Mouse (Mus musculus) lung, embryonic 14.5 days (tissue): Measurements from ENCODE around the gene Rfc5. TPM values are rescaled to one million over a fixed set of nuclear protein-coding genes. Genes with fewer than 3 reads are reported as not detected.
"Not testable (repeated sequence)": the region's sequence is repeated elsewhere in the genome, so short reads cannot be mapped to it uniquely, and the experiment has no call there.

Experiments
- ATAC-seq: fragments of 200-750 bp; cut with Nextera tagmentation; 2 replicates; pipeline ENCODE4 v1.8.0; 2017; ENCODE audit warnings: mild to moderate bottlenecking, moderate TSS enrichment, moderate library complexity; ENCODE audit not compliant: insufficient read depth
- DNase-seq: peaks from one replicate; pipeline ENCODE4 v3.0.0-alpha.2; 2015
- H3K27ac ChIP-seq: fragments of 300-500 bp; sonication (generic); 2 replicates; pipeline ENCODE4 v1.5.1; 2014; ENCODE audit warnings: low read depth, mild to moderate bottlenecking, moderate library complexity
- H3K27me3 ChIP-seq: fragments of 300-500 bp; sonication (generic); 2 replicates; pipeline ENCODE4 v1.6.1; 2014; ENCODE audit warnings: low read length, control low read depth; ENCODE audit not compliant: insufficient read depth
- H3K36me3 ChIP-seq: fragments of 300-500 bp; sonication (generic); 2 replicates; pipeline ENCODE4 v1.6.1; 2014; ENCODE audit warnings: control low read depth; ENCODE audit not compliant: insufficient read depth
- H3K4me1 ChIP-seq: fragments of 300-500 bp; sonication (generic); 2 replicates; pipeline ENCODE4 v1.6.1; 2014; ENCODE audit warnings: antibody characterized with exemption, control low read depth; ENCODE audit not compliant: insufficient read depth
- H3K4me2 ChIP-seq: fragments of 300-500 bp; sonication (generic); 2 replicates; pipeline ENCODE4 v1.6.1; 2014; ENCODE audit warnings: mild to moderate bottlenecking
- H3K4me3 ChIP-seq: fragments of 300-500 bp; sonication (generic); 2 replicates; pipeline ENCODE4 v1.5.1; 2014; ENCODE audit warnings: low read depth, low read length
- H3K9ac ChIP-seq: fragments of 300-500 bp; sonication (generic); 2 replicates; pipeline ENCODE4 v1.6.1; 2014
- H3K9me3 ChIP-seq: fragments of 300-500 bp; sonication (generic); 2 replicates; pipeline ENCODE4 v1.6.1; 2016; ENCODE audit warnings: low read depth, low read length, control low read depth
- CTCF ChIP-seq: IDR thresholded peaks from 2 replicates; pipeline ENCODE4 v1.5.1; 2016; ENCODE audit warnings: antibody characterized with exemption, low read depth
- WGBS: fragments of 180-500 bp; shearing (Covaris S2); extraction: QIAGEN DNeasy Blood & Tissue Kit; methylation state at CpG from one replicate; pipeline ENCODE4 v1.1.7; 2014; 5-methylcytosine and 5-hydroxymethylcytosine counted together
- polyA plus RNA-seq: library from polyadenylated mRNA; unstranded; fragments of >200 nt; fragmentation: Nextera tagmentation; extraction: Ambion mirVana; gene quantifications from 2 replicates; pipeline ENCODE4 v1.2.1, GENCODE M21; 2014

Rfc5 gene
- polyA plus RNA-seq, 1 experiment from 2014 or later = 145 TPM

DNA sequence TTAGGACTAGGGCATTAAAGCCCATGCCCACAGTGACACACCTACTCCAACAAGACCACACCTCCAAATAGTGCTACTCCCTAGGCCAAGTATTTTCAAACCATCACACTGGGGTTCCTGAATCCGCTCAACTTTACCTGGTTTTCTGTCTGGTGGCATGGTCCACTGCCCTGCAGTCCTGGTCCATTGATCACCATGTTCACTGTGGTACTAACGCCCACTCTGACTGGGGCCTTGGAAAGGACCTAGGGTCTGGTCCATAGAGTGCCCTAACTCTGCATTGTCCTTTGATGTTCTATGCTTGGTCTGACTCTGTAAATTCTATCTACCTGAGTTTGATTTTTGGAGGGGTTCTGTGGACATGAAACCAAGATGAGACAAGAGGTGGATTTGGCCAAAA is 41.0 kb downstream of the Rfc5 start:
- 86% methylated on average over 2 of the region's 2 CpGs for WGBS
- Histone ChIP-seq H3K9me3 (no peaks in the 10 kb centered on the region), H3K4me3 (no peak overlapping the region), H3K9ac (no peak overlapping the region), H3K27ac (no peak overlapping the region), H3K27me3 (no peaks in the 10 kb centered on the region), H3K4me1 (no peaks in the 10 kb centered on the region), H3K36me3 (0 out of 2 replicates have a peak, but pooled peaks cover 6% of the 10 kb centered on the region), H3K4me2 (no peak overlapping the region)
- DNase-seq = no peak
- ATAC-seq = no peak
- TF ChIP-seq CTCF = no peak

DNA sequence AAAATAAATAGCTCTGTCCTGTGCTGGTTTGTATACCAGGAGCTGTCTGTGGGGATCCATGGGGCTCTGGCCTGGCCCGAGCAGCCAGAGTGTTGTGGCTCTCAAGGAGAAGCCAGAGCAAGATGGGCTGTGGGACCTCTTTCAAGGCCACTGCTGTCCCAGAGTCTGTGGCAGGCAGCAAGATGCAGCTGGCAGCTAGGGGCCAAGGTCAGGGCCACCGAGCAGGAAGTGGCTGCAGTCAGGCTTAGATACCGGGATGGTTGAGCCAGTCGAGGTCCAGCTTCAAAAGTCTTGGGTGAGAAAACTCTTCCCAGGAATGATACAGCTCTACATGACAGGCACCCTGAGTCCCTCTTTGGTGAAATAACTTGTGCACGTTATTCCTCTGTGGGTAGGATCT is 41.8 kb downstream of the Rfc5 start:
- Histone ChIP-seq H3K4me1 (no peaks in the 10 kb centered on the region), H3K4me2 (no peak overlapping the region), H3K36me3 (0 out of 2 replicates have a peak, but pooled peaks cover 6% of the 10 kb centered on the region), H3K4me3 (no peak overlapping the region), H3K27ac (no peak overlapping the region), H3K9ac (no peak overlapping the region), H3K9me3 (no peaks in the 10 kb centered on the region), H3K27me3 (no peaks in the 10 kb centered on the region)
- WGBS = 59% methylated on average over 5 of the region's 5 CpGs
- TF ChIP-seq CTCF = no peak
- ATAC-seq (no peak), DNase-seq (no peak)

DNA sequence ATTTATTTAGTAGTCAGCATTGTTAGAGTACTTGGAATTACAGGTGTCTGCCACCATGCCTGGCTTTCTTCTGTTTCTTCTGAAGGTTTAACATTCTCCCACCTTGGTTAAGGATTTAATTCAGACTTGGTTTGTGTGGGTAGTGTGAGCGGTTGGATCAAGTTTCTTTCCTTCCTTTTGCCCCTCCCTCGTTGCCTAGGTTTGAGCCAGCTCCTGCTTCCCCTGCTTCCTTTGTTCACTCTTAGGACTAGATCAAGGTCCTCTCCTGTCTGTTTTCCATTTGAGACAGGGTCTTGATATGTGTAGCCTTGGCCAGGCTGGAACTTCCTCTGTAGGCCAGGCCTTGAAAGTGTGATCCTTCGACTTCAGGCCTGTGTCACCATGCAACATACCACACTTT is 42.6 kb downstream of the Rfc5 start:
- Histone ChIP-seq H3K27ac (no peak overlapping the region), H3K36me3 (0 out of 2 replicates have a peak, but pooled peaks cover 6% of the 10 kb centered on the region), H3K4me1 (no peaks in the 10 kb centered on the region), H3K27me3 (no peaks in the 10 kb centered on the region), H3K4me2 (no peak overlapping the region), H3K9ac (no peak overlapping the region), H3K9me3 (no peaks in the 10 kb centered on the region), H3K4me3 (no peak overlapping the region)
- no peak for TF ChIP-seq CTCF
- 60% methylated on average over 3 of the region's 3 CpGs for WGBS
- no peak for ATAC-seq
- no peak for DNase-seq

DNA sequence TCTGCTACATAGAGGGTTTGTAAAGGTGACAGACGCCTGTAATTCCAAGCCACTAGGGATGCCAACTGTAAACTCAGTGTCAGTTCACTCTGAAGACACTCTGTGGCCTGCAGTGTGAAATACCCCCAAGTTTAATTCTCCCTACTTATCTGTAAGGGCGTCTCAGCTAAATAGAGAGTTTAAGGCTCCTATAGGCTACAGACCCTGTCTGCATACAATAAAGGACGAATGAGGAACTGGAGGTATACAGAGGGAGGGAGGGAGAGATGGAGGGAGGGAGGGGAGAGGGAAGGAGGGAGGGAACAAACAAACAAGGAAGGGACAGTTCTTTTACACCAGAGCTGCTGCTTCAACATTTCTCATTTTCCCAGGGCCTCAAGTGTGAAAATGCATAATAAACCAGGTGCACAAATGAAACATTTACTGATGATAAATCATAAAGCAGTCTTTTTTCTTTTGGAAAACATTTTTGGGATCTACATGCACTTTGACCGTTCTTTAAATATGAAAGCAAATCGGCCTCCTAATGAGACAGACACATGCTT is 43.3 kb downstream of the Rfc5 start:
- H3K9me3 ChIP-seq = no peaks in the 10 kb centered on the region
- no peak overlapping the region for H3K9ac ChIP-seq
- H3K27me3 ChIP-seq = no peaks in the 10 kb centered on the region
- DNase-seq = no peak
- no peaks in the 10 kb centered on the region for H3K4me1 ChIP-seq
- ATAC-seq = no peak
- no peak overlapping the region for H3K27ac ChIP-seq
- TF ChIP-seq CTCF = no peak
- 74% methylated on average over 5 of the region's 5 CpGs for WGBS
- H3K36me3 ChIP-seq = 0 out of 2 replicates have a peak, but pooled peaks cover 6% of the 10 kb centered on the region
- H3K4me2 ChIP-seq = no peak overlapping the region
- no peak overlapping the region for H3K4me3 ChIP-seq

DNA sequence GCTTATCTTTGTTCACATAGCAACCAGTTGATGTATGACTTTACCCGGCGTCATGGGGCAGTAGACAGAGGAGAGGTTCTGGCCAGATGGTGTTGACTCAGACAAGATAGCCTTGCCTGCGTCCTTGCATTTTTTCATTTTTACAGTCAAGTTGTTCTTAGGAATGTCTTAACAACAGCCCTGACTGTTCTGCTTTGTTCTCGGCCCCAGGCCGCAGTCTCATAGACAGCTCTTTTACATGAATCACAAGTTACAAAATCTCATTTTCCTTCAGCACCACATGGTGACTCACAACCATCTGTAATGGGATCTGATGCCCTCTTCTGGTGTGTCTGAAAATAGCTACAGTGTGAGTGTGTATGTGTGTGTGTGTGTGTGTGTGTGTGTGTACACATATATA is 44.4 kb downstream of the Rfc5 start:
- not testable (repeated sequence) for H3K36me3 ChIP-seq, H3K4me1 ChIP-seq, H3K9me3 ChIP-seq, H3K4me2 ChIP-seq, DNase-seq, ATAC-seq, H3K27ac ChIP-seq, H3K9ac ChIP-seq, H3K4me3 ChIP-seq, H3K27me3 ChIP-seq
- WGBS = 81% methylated on average over 5 of the region's 5 CpGs

DNA sequence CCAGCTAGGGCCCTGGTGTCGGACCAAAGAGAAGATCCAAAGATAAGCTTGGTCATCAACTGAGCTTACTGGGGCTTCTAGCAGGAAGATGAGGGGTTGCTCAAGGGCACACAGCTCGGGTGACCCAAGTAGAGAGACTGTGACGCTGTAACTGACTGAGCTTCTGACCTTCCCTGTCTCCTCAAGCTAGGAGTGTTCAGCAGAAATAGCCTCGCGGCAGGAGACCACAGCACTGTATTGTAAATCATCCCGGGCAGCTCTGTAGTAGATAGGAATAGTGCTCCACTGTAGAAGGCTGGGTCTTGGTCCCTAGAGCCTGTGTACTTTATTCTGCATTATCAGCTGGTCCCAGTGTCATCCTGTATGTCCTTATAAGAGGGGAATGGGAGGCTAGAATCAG is 47.0 kb downstream of the Rfc5 start:
- WGBS = 67% methylated on average over 6 of the region's 6 CpGs
- Histone ChIP-seq H3K27ac (no peak overlapping the region), H3K27me3 (no peaks in the 10 kb centered on the region), H3K9ac (no peak overlapping the region), H3K4me3 (no peak overlapping the region), H3K4me2 (no peak overlapping the region), H3K36me3 (peaks cover 14% of the 10 kb centered on the region; the same call in 1 of the 2 replicates), H3K4me1 (no peaks in the 10 kb centered on the region), H3K9me3 (no peaks in the 10 kb centered on the region)
- ATAC-seq (no peak), DNase-seq (no peak)
- TF ChIP-seq CTCF = no peak

- H3K27me3 ChIP-seq = no peaks in the 10 kb centered on the region
- no peak for TF ChIP-seq CTCF
- no peak for ATAC-seq
- H3K9me3 ChIP-seq = no peaks in the 10 kb centered on the region
- 78% methylated on average over 6 of the region's 6 CpGs for WGBS
- H3K4me1 ChIP-seq = no peaks in the 10 kb centered on the region
- no peak overlapping the region for H3K9ac ChIP-seq
- peaks cover 16% of the 10 kb centered on the region; the same call in 1 of the 2 replicates for H3K36me3 ChIP-seq
- H3K27ac ChIP-seq = no peak overlapping the region
- no peak overlapping the region for H3K4me3 ChIP-seq
- DNase-seq = no peak
- no peak overlapping the region for H3K4me2 ChIP-seq
Measured at GRCm38 (mm10) chr5:117340081-117340480, 48.8 kb downstream of the Rfc5 start.

GRCm38 (mm10) chr5:117338503-117338902 is 50.3 kb downstream of the Rfc5 start:
- DNase-seq (no peak), ATAC-seq (no peak)
- Histone ChIP-seq H3K27ac (no peak overlapping the region), H3K4me3 (no peak overlapping the region), H3K4me2 (no peak overlapping the region), H3K36me3 (peaks cover 18% of the 10 kb centered on the region; the same call in 1 of the 2 replicates), H3K4me1 (no peaks in the 10 kb centered on the region), H3K9me3 (no peaks in the 10 kb centered on the region), H3K27me3 (no peaks in the 10 kb centered on the region), H3K9ac (no peak overlapping the region)
- 74% methylated on average over 8 of the region's 8 CpGs for WGBS
- TF ChIP-seq CTCF = no peak
